Mouse (Mus musculus) ES-E14 (cell line): Measurements from ENCODE around the gene Pnpla3.

Experiments
- CHD2 ChIP-seq: IDR thresholded peaks from 2 replicates; pipeline ENCODE4 v1.6.1; 2014; ENCODE audit warnings: mild to moderate bottlenecking, low read depth, low read length, inconsistent platforms
- HCFC1 ChIP-seq: IDR thresholded peaks from 2 replicates; pipeline ENCODE4 v1.6.1; 2012; ENCODE audit warnings: low read length, inconsistent platforms, borderline replicate concordance; ENCODE audit not compliant: insufficient read depth
- MAFK ChIP-seq: IDR thresholded peaks from 2 replicates; pipeline ENCODE4 v1.6.1; 2014; ENCODE audit warnings: mild to moderate bottlenecking, low read depth, low read length, inconsistent platforms; ENCODE audit not compliant: insufficient read depth

DNA sequence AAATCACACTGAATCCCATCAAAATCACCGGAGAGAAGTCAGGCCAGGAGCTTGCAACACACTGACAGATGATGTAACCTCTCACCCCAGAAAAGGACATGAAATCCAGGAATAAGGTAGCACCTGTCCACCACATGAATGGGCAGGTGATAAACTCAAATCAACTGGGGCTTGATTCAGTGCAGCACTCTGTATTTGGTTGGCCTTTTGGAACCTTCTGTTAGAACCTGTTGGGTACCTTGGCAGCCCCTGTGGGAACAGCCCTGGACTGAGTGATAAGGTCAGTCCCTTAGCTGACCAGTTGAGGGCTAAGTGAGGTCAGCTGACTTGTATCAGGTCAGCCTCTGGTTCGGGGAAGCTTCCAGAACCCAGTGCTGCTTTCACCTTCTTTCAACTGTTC lies 11.5 kb upstream of the Pnpla3 start:
- no peak for TF ChIP-seq HCFC1
- no peak for TF ChIP-seq CHD2
- TF ChIP-seq MAFK, result no peak
